Mouse (Mus musculus) forebrain, postnatal 0 days (tissue): Measurements from ENCODE around the gene Upk3bl. TPM values are rescaled to one million over a fixed set of nuclear protein-coding genes. Genes with fewer than 3 reads are reported as not detected.
A peak's percentile ranks its signal among the peaks of the same experiment; 100 is the strongest.
"Not testable (repeated sequence)": the region's sequence is repeated elsewhere in the genome, so short reads cannot be mapped to it uniquely, and the experiment has no call there.

Experiments used
- ATAC-seq: fragments of 200-750 bp; cut with Nextera tagmentation; 2 replicates; pipeline ENCODE4 v1.8.0; 2017; ENCODE audit warnings: mild to moderate bottlenecking, moderate library complexity
- DNase-seq: peaks from one replicate; pipeline ENCODE4 v3.0.0-alpha.2; 2015
- H3K27ac ChIP-seq: fragments of 300-500 bp; sonication (generic); 2 replicates; pipeline ENCODE4 v1.5.1; 2014; ENCODE audit warnings: low read depth, mild to moderate bottlenecking, antibody characterized with exemption, low read length, moderate library complexity, mixed read lengths
- H3K27me3 ChIP-seq: fragments of 300-500 bp; sonication (generic); 2 replicates; pipeline ENCODE4 v1.6.1; 2014; ENCODE audit warnings: mild to moderate bottlenecking, low read length, mixed read lengths; ENCODE audit not compliant: insufficient read depth
- H3K36me3 ChIP-seq: fragments of 300-500 bp; sonication (generic); 2 replicates; pipeline ENCODE4 v1.6.1; 2014; ENCODE audit warnings: mild to moderate bottlenecking, moderate library complexity; ENCODE audit not compliant: insufficient read depth
- H3K4me1 ChIP-seq: fragments of 300-500 bp; sonication (generic); 2 replicates; pipeline ENCODE4 v1.6.1; 2014; ENCODE audit warnings: antibody characterized with exemption; ENCODE audit not compliant: insufficient read depth
- H3K4me2 ChIP-seq: fragments of 300-500 bp; sonication (generic); 2 replicates; pipeline ENCODE4 v1.6.1; 2014; ENCODE audit warnings: low read depth, mild to moderate bottlenecking, moderate library complexity
- H3K4me3 ChIP-seq: fragments of 300-500 bp; sonication (generic); 2 replicates; pipeline ENCODE4 v1.5.1; 2014; ENCODE audit warnings: low read depth, low read length, mixed read lengths
- H3K9ac ChIP-seq: fragments of 300-500 bp; sonication (generic); 2 replicates; pipeline ENCODE4 v1.6.1; 2014; ENCODE audit warnings: mild to moderate bottlenecking
- H3K9me3 ChIP-seq: fragments of 300-500 bp; sonication (generic); 2 replicates; pipeline ENCODE4 v1.6.1; 2016; ENCODE audit warnings: low read length
- CTCF ChIP-seq: sonication (generic); IDR thresholded peaks from 2 replicates; pipeline ENCODE4 v1.5.1; 2016; ENCODE audit warnings: antibody characterized with exemption, control low read depth, low read depth
- WGBS: fragments of 180-500 bp; shearing (Covaris S2); extraction: QIAGEN DNeasy Blood & Tissue Kit; methylation state at CpG from one replicate; pipeline ENCODE4 v1.1.7; 2014; 5-methylcytosine and 5-hydroxymethylcytosine counted together
- polyA plus RNA-seq: library from polyadenylated mRNA; unstranded; fragments of >200 nt; fragmentation: Nextera tagmentation; extraction: Ambion mirVana; gene quantifications from 2 replicates; pipeline ENCODE4 v1.2.1, GENCODE M21; 2015
- total RNA-seq: library from RNA; depleted of rRNA; stranded (reverse); fragments of >200 nt; gene quantifications from 2 replicates; pipeline ENCODE4 v1.2.3, GENCODE M21; 2014

The Upk3bl gene
- total and polyA plus RNA-seq, 2 experiments from 2014 or later: not detected

GRCm38 (mm10) chr5:136045987-136046386 is 8.3 kb upstream of the Upk3bl start:
- Histone ChIP-seq H3K9ac (no peak overlapping the region), H3K27me3 (no peaks in the 10 kb centered on the region), H3K4me2 (no peak overlapping the region), H3K9me3 (no peaks in the 10 kb centered on the region), H3K4me1 (no peaks in the 10 kb centered on the region), H3K36me3 (no peaks in the 10 kb centered on the region), H3K4me3 (no peak overlapping the region), H3K27ac (no peak overlapping the region)
- peak; percentile 88 for TF ChIP-seq CTCF
- DNase-seq: peak; percentile 84
- 4% methylated on average over 10 of the region's 10 CpGs for WGBS
- peak; percentile 58 for ATAC-seq

- H3K27ac ChIP-seq, H3K36me3 ChIP-seq, H3K27me3 ChIP-seq, H3K4me1 ChIP-seq, H3K4me3 ChIP-seq, ATAC-seq, DNase-seq, H3K4me2 ChIP-seq, H3K9ac ChIP-seq, H3K9me3 ChIP-seq: not testable (repeated sequence)
Observed at GRCm38 (mm10) chr5:136048541-136048940, 5.8 kb upstream of the Upk3bl start.

DNA sequence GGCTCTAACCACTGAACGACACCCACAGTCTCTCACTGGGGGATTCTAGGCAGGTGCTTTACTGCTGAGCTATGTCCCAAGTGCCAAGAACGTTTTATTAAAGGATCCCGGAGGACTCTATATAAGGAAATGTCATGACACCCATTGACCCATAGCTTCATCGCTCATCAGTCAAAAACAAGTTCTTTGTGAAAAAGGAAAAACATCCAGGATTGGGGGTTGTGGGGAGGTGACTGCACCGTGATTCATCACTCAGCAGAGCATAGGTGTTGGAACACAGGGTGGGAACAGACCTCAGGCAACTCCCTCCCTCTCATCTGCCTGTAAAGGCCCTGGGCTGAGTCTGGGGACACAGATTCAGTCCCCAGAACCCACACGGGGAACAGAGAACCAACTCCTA is 4.4 kb upstream of the Upk3bl start:
- no peaks in the 10 kb centered on the region for H3K27me3 ChIP-seq
- no peaks in the 10 kb centered on the region for H3K9me3 ChIP-seq
- no peak for ATAC-seq
- no peak overlapping the region for H3K4me2 ChIP-seq
- no peak overlapping the region for H3K4me3 ChIP-seq
- H3K36me3 ChIP-seq: no peaks in the 10 kb centered on the region
- TF ChIP-seq CTCF: no peak
- H3K9ac ChIP-seq: no peak overlapping the region
- 83% methylated on average over 6 of the region's 6 CpGs for WGBS
- H3K4me1 ChIP-seq: no peaks in the 10 kb centered on the region
- no peak for DNase-seq
- no peak overlapping the region for H3K27ac ChIP-seq

- peak; percentile 47; the same call in 1 of the 2 replicates for ATAC-seq
- WGBS: 6% methylated on average over 10 of the region's 10 CpGs
- DNase-seq: peak; percentile 42
- H3K4me2 ChIP-seq: no peak overlapping the region
- no peak overlapping the region for H3K27ac ChIP-seq
- H3K27me3 ChIP-seq: no peaks in the 10 kb centered on the region
- no peak for TF ChIP-seq CTCF
- no peaks in the 10 kb centered on the region for H3K4me1 ChIP-seq
- H3K4me3 ChIP-seq: no peak overlapping the region
- H3K36me3 ChIP-seq: no peaks in the 10 kb centered on the region
- no peak overlapping the region for H3K9ac ChIP-seq
- no peaks in the 10 kb centered on the region for H3K9me3 ChIP-seq
Observed at GRCm38 (mm10) chr5:136051231-136052085, 2.8 kb upstream of the Upk3bl start.

DNA sequence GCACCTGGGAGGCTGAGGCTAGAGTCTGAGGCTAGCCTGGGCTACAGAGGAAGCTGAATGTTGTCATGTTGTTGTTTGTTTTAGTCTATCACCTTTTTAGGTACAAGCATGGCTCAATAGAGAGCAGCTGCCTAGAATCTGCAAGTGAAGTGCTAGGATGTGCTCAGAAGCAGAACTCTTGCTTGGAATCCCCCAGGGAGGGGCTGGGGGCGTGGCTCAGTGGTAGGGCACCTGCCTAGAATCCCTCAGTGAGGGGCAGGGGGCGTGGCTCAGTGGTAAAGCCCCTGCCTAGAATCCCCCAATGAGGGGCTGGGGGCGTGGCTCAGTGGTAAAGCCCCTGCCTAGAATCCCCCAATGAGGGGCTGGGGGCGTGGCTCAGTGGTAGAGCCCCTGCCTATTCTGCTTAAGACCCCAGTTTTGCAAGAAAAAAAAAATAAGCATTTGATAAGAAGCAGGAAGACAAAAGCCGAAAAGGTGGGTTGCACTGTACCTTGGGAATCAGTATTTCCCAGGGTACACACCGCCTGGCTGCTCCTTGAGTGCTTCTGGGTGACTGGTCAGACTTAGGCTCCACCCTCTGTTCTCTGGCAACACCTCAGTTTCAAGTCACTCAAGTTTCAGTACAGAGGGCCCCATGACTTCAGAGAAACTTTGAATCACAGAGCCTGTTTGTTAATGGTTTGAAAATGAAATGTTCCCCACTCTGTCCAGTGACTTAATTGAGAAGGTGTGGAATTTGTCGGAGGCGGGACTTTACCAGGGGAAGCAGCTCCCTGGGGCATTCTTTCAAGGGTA is 1.2 kb upstream of the Upk3bl start:
- DNase-seq: no peak
- no peak for TF ChIP-seq CTCF
- Histone ChIP-seq H3K27ac (no peak overlapping the region), H3K27me3 (no peaks in the 10 kb centered on the region), H3K36me3 (no peaks in the 10 kb centered on the region), H3K4me3 (no peak overlapping the region), H3K9ac (no peak overlapping the region), H3K9me3 (no peaks in the 10 kb centered on the region), H3K4me2 (no peak overlapping the region), H3K4me1 (no peaks in the 10 kb centered on the region)
- no peak for ATAC-seq
- WGBS: 79% methylated on average over 8 of the region's 8 CpGs

- Histone ChIP-seq H3K9ac (no peak overlapping the region), H3K9me3 (no peaks in the 10 kb centered on the region), H3K4me3 (no peak overlapping the region), H3K36me3 (no peaks in the 10 kb centered on the region), H3K27me3 (no peaks in the 10 kb centered on the region), H3K4me2 (no peak overlapping the region), H3K27ac (no peak overlapping the region), H3K4me1 (no peaks in the 10 kb centered on the region)
- TF ChIP-seq CTCF: peak; percentile 28; the same call in 1 of the 2 replicates
- ATAC-seq (no peak), DNase-seq (no peak)
- 43% methylated on average over 4 of the region's 4 CpGs for WGBS
Observed at GRCm38 (mm10) chr5:136056062-136056461, 1.8 kb downstream of the Upk3bl start.

DNA sequence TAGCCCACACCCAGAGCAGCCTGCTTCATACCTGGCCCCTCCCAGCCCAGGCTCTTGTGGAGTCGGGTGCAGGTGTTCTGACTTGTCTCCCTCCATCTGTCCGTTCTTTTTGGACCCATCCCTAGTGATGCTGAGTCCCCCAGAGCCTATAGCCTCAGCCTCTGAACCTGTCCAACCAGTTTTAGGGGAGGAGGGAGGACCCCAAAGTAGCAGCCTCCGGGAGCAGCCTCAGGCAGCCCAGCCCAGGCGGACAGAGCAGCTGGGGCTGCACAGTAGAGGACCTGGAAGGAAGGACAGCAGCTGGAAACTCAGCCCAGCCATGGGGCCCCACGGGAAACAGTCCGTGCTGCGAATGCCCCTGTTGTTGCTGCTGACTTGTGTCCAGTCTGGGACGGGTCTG is 2.8 kb downstream of the Upk3bl start:
- Histone ChIP-seq H3K4me3 (no peak overlapping the region), H3K4me2 (no peak overlapping the region), H3K27ac (no peak overlapping the region), H3K36me3 (no peaks in the 10 kb centered on the region), H3K9me3 (no peaks in the 10 kb centered on the region), H3K4me1 (no peaks in the 10 kb centered on the region), H3K27me3 (no peaks in the 10 kb centered on the region), H3K9ac (no peak overlapping the region)
- WGBS: 36% methylated on average over 8 of the region's 8 CpGs
- no peak for ATAC-seq
- no peak for TF ChIP-seq CTCF
- DNase-seq: no peak
